Comparison of ENCODE assay signal across 8 mouse cellular contexts in genomic region chr1:135368982-135369381, GRCm38 (mm10). TPM values are rescaled to one million over a fixed set of nuclear protein-coding genes. Genes with fewer than 3 reads are reported as not detected.
A peak's percentile ranks its signal among the peaks of the same experiment; 100 is the strongest.
DNase-seq lines count a peak whose midpoint lies in the region; ATAC-seq and TF ChIP-seq lines count a peak whose summit lies in the region.

No protein-coding gene starts in this region.

- no peak overlapping the region for H3K27ac ChIP-seq in forebrain, embryonic 12.5 days
- H3K27ac ChIP-seq in midbrain, embryonic 10.5 days (replicated peaks) = peak overlapping the region; percentile 82
- no peak overlapping the region for H3K27ac ChIP-seq in testis, adult 2 months (ENCODE audit: control insufficient read depth, insufficient read depth, low read depth, low read length)

- TF ChIP-seq POLR2A in brain, embryonic 14.5 days (IDR thresholded peaks at IDR 0.05; ENCODE audit: borderline replicate concordance, extremely low read depth, insufficient read depth, insufficient read length, poor library complexity, severe bottlenecking) = no peak
- TF ChIP-seq POLR2A in testis, adult 2 months (IDR thresholded peaks at IDR 0.05; ENCODE audit: control insufficient read depth, low read depth, low read length) = no peak

- H3K4me3 ChIP-seq in forebrain, embryonic 12.5 days (replicated peaks) = peak overlapping the region; percentile 41
- H3K4me3 ChIP-seq in midbrain, embryonic 10.5 days = peak overlapping the region; percentile 59
- H3K4me3 ChIP-seq in testis, adult 2 months (ENCODE audit: control insufficient read depth, low read depth, low read length) = peak overlapping the region; percentile 38; the same call in 1 of the 2 replicates

- TF ChIP-seq CTCF in brain, embryonic 14.5 days (IDR thresholded peaks at IDR 0.05; ENCODE audit: borderline replicate concordance, extremely low read depth, insufficient read depth, insufficient read length) = peak; percentile 39; the same call in 1 of the 2 replicates
- peak; percentile 39; the same call in 1 of the 2 replicates for TF ChIP-seq CTCF in testis, adult 2 months (IDR thresholded peaks at IDR 0.05; ENCODE audit: control insufficient read depth, insufficient read depth, insufficient replicate concordance, low read depth, low read length)

- H3K4me2 ChIP-seq in forebrain, embryonic 12.5 days = peak overlapping the region; percentile 71

- ATAC-seq in forebrain, embryonic 12.5 days (ENCODE audit: low FRiP score) = no peak
- no peak for ATAC-seq in erythroblast, adult 5-6 weeks (replicated peaks; ENCODE audit: low FRiP score, poor library complexity, severe bottlenecking)

- H3K4me1 ChIP-seq in forebrain, embryonic 12.5 days = peaks cover 35% of the 10 kb centered on the region
- peaks cover 44% of the 10 kb centered on the region for H3K4me1 ChIP-seq in midbrain, embryonic 10.5 days
- H3K4me1 ChIP-seq in testis, adult 2 months (ENCODE audit: control insufficient read depth, insufficient read depth, low read length) = peaks cover 13% of the 10 kb centered on the region

- peak; percentile 88 for DNase-seq in NIH3T3 (ENCODE audit: low read depth)
- peak; percentile 60 for DNase-seq in brain, embryonic 14.5 days (ENCODE audit: low read depth)
- DNase-seq in heart, postnatal 14 days = peak; percentile 50 to 67
- DNase-seq in kidney, postnatal 4 days = peak; percentile 72 to 82
- DNase-seq in midbrain, embryonic 10.5 days (ENCODE audit: low spot score) = peak; percentile 56

- peak overlapping the region; percentile 63; the same call in 1 of the 2 replicates for H3K9ac ChIP-seq in forebrain, embryonic 12.5 days

- no peaks in the 10 kb centered on the region; the same call in none of the 2 replicates for H3K36me3 ChIP-seq in forebrain, embryonic 12.5 days (replicated peaks)
- H3K36me3 ChIP-seq in midbrain, embryonic 10.5 days = peaks cover 15% of the 10 kb centered on the region
- H3K36me3 ChIP-seq in testis, adult 2 months (ENCODE audit: control insufficient read depth, insufficient read depth, low read length) = no peaks in the 10 kb centered on the region

- peaks cover 6% of the 10 kb centered on the region for H3K27me3 ChIP-seq in forebrain, embryonic 12.5 days
- peaks cover 16% of the 10 kb centered on the region for H3K27me3 ChIP-seq in midbrain, embryonic 10.5 days (ENCODE audit: low read depth, poor library complexity, severe bottlenecking)
- H3K27me3 ChIP-seq in testis, adult 2 months (ENCODE audit: control insufficient read depth, insufficient read depth, low read length) = no peaks in the 10 kb centered on the region

- WGBS in forebrain, embryonic 12.5 days = 9% methylated on average over 14 of the region's 14 CpGs
- WGBS in midbrain, embryonic 10.5 days = 10% methylated on average over 14 of the region's 14 CpGs

- no peaks in the 10 kb centered on the region for H3K9me3 ChIP-seq in forebrain, embryonic 12.5 days
- H3K9me3 ChIP-seq in midbrain, embryonic 10.5 days (replicated peaks) = no peaks in the 10 kb centered on the region

- intact Hi-C loops in heart, postnatal 14 days (cut with DNase I) = loop anchor here (1.0 to 10.0 kb wide), 5 partner anchors 52 to 384 kb away; partner anchors contain the start of gene Elf3

RNA-seq across cellular contexts. Expression of gene Shisa4, which starts 6.1 kb away (rescaled TPM):
- polyA plus RNA-seq in brain, embryonic 14.5 days (2012; rRNA removed) = 60.3 and 61.4 TPM in 2 replicates
- 67.3 and 70.6 TPM in 2 replicates for polyA plus RNA-seq in forebrain, embryonic 12.5 days (2016; fragmentation: Nextera tagmentation; extraction: Ambion mirVana)
- total RNA-seq in heart, postnatal 14 days (2021) = 1 to 10 TPM; 2.7 to 4.2 TPM
- 66.3 and 81.3 TPM in 2 replicates for polyA plus RNA-seq in midbrain, embryonic 10.5 days (2016; fragmentation: Nextera tagmentation; extraction: Ambion mirVana)
- 0.38 and 1.1 TPM in 2 replicates for polyA plus RNA-seq in testis, adult 2 months (2012; rRNA removed)
- 0.63 TPM in 1 of 2 replicates, not detected in the other for total RNA-seq in erythroblast, adult 5-6 weeks (2015; ENCODE audit: low replicate concordance)
- total RNA-seq in erythroblast, adult 5-6 weeks (2017; ENCODE audit: low replicate concordance) = not detected in 2 replicates

RNA-seq across cellular contexts. Expression of gene Lmod1, which starts 44.4 kb away (rescaled TPM):
- polyA plus RNA-seq in brain, embryonic 14.5 days (2012; rRNA removed) = 0.08 and 0.30 TPM in 2 replicates
- 0.49 and 0.51 TPM in 2 replicates for polyA plus RNA-seq in forebrain, embryonic 12.5 days (2016; fragmentation: Nextera tagmentation; extraction: Ambion mirVana)
- 1 to 10 TPM; 1.9 to 3.0 TPM for total RNA-seq in heart, postnatal 14 days (2021)
- polyA plus RNA-seq in midbrain, embryonic 10.5 days (2016; fragmentation: Nextera tagmentation; extraction: Ambion mirVana) = 0.46 and 0.62 TPM in 2 replicates
- polyA plus RNA-seq in testis, adult 2 months (2012; rRNA removed) = 1.7 and 2.9 TPM in 2 replicates
- total RNA-seq in erythroblast, adult 5-6 weeks (2015; ENCODE audit: low replicate concordance) = not detected in 2 replicates
- not detected in 2 replicates for total RNA-seq in erythroblast, adult 5-6 weeks (2017; ENCODE audit: low replicate concordance)

RNA-seq across cellular contexts. Expression of gene Timm17a, which starts 55.4 kb away (rescaled TPM):
- polyA plus RNA-seq in brain, embryonic 14.5 days (2012; rRNA removed) = 38.2 and 44.8 TPM in 2 replicates
- polyA plus RNA-seq in forebrain, embryonic 12.5 days (2016; fragmentation: Nextera tagmentation; extraction: Ambion mirVana) = 142 and 159 TPM in 2 replicates
- 100 to 1,000 TPM; 359 to 389 TPM for total RNA-seq in heart, postnatal 14 days (2021)
- polyA plus RNA-seq in midbrain, embryonic 10.5 days (2016; fragmentation: Nextera tagmentation; extraction: Ambion mirVana) = 192 and 200 TPM in 2 replicates
- polyA plus RNA-seq in testis, adult 2 months (2012; rRNA removed) = 69.1 and 73.2 TPM in 2 replicates
- 15.8 and 34.1 TPM in 2 replicates for total RNA-seq in erythroblast, adult 5-6 weeks (2015; ENCODE audit: low replicate concordance)
- 3.3 TPM in 2 replicates for total RNA-seq in erythroblast, adult 5-6 weeks (2017; ENCODE audit: low replicate concordance)

Comparison
In these comparisons a context has a peak if more than half of its experiments do, and no peak if none do; other contexts are left out.
1. RNA of gene Shisa4, which starts 6.1 kb away (polyA plus RNA-seq): 67.3 to 70.6 TPM in forebrain, embryonic 12.5 days, 66.3 to 81.3 TPM in midbrain, embryonic 10.5 days and 60.3 to 61.4 TPM in brain, embryonic 14.5 days; 0.38 to 1.1 TPM in testis, adult 2 months; every median in the first group is over 10 times any median in the second.
2. Peak in every context shown above with its lines, with median percentiles within 50 percentile points of each other: DNase-seq and H3K4me3 ChIP-seq.